Mouse (Mus musculus): ENCODE results near the gene Map4k5. TPM values are rescaled to one million over a fixed set of nuclear protein-coding genes. Genes with fewer than 3 reads are reported as not detected.
A peak's percentile ranks its signal among the peaks of the same experiment; 100 is the strongest.

Gene Map4k5
- polyA plus RNA-seq, 1 experiment from 2014 or later, result 65.7 TPM

GRCm38 (mm10) chr12:69890051-69890450, 2.9 kb downstream of the Map4k5 start:
- CTCF ChIA-PET, result interaction anchor here (1.2 kb wide), 2 partner anchors 91 to 147 kb away, joined by 3 read pairs; no protein-coding TSS in a partner anchor
- no peaks in the 10 kb centered on the region for H3K27me3 ChIP-seq
- no peak for DNase-seq (ENCODE audit: low read depth, low spot score)
- no peak for TF ChIP-seq CTCF (IDR thresholded peaks at IDR 0.05)
- POLR2A ChIA-PET, result no interaction called here
- ATAC-seq, result no peak
- in situ Hi-C loops (cut with MboI; ENCODE audit: low pct_unique_long_range_greater_than_20kb), result loop anchor here (25.0 kb wide), 1 partner anchor 528 kb away; the partner anchor contains the start of genes Arf6, Gm9887 and Nemf

GRCm38 (mm10) chr12:69888345-69888744, 4.7 kb downstream of the Map4k5 start:
- no peaks in the 10 kb centered on the region for H3K27me3 ChIP-seq
- DNase-seq (ENCODE audit: low read depth, low spot score) (no peak), ATAC-seq (no peak)
- POLR2A ChIA-PET, result no interaction called here
- in situ Hi-C loops (cut with MboI; ENCODE audit: low pct_unique_long_range_greater_than_20kb), result loop anchor here (5.0 to 25.0 kb wide), 2 partner anchors 131 to 526 kb away; partner anchors contain the start of genes Arf6, Gm9887 and Nemf
- TF ChIP-seq CTCF (IDR thresholded peaks at IDR 0.05), result no peak
- CTCF ChIA-PET, result interaction anchor here (1.1 to 1.7 kb wide), 2 partner anchors 25 to 154 kb away, joined by 3 read pairs; no protein-coding TSS in a partner anchor

DNA sequence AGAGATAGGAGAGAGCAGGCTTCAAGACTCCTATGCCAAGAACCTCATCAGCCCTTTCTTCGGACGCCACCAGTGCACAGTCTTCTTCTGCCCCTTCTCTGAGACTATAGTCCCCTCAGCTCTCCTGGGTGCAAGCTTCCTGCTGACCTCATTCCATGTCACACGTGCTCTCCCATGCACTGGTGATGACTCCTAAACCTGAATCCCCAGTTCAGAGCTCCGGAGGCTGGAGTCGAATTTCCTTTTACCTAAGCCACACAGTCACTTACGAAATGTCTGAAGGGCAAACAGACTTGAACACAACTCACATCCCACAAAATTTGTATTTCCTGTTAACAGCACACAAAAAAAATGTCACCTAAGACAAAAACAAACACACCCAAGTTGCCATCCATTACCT, 5.2 kb downstream of the Map4k5 start:
- ChIA-PET POLR2A (no interaction called here), CTCF (interaction anchor here (1.1 to 1.7 kb wide), 2 partner anchors 24 to 154 kb away, joined by 3 read pairs; no protein-coding TSS in a partner anchor)
- no peak for TF ChIP-seq CTCF (IDR thresholded peaks at IDR 0.05)
- in situ Hi-C loops (cut with MboI; ENCODE audit: low pct_unique_long_range_greater_than_20kb), result loop anchor here (5.0 to 25.0 kb wide), 2 partner anchors 130 to 525 kb away; partner anchors contain the start of genes Arf6, Gm9887 and Nemf
- DNase-seq (ENCODE audit: low read depth, low spot score), result no peak
- no peaks in the 10 kb centered on the region for H3K27me3 ChIP-seq
- no peak for ATAC-seq

- TF ChIP-seq CTCF (IDR thresholded peaks at IDR 0.05), result no peak
- no peaks in the 10 kb centered on the region for H3K27me3 ChIP-seq
- in situ Hi-C loops (cut with MboI; ENCODE audit: low pct_unique_long_range_greater_than_20kb), result loop anchor here (5.0 to 25.0 kb wide), 2 partner anchors 128 to 523 kb away; partner anchors contain the start of genes Arf6, Gm9887 and Nemf
- POLR2A ChIA-PET, result no interaction called here
- CTCF ChIA-PET, result interaction anchor here (1.3 to 1.4 kb wide), 2 partner anchors 14 to 54 kb away, joined by 3 read pairs; no protein-coding TSS in a partner anchor
- DNase-seq (ENCODE audit: low read depth, low spot score) (peak; percentile 73), ATAC-seq (peak; percentile 69)
These were observed 7.7 kb downstream of the Map4k5 start for GRCm38 (mm10) chr12:69885170-69885923.

DNA sequence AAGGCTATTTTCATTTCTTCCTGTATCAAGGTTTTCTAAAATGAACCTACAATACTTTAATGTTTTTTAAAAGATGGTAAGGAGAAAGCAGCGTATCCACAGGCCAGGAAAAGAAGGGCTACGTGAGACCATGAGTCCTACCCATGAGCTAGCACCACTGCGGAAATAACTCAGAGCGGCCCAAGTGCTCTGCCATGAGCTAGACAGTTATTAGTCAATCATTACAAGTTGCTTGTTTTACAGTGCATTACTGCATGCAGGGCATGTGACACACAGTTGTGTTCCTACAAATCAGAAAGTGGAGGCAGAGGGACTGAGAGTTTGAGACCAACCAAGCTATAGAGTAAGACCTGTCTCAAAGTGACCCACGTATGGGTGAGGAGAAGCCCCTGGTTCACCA, 8.9 kb downstream of the Map4k5 start:
- in situ Hi-C loops (cut with MboI; ENCODE audit: low pct_unique_long_range_greater_than_20kb), result loop anchor here (25.0 kb wide), 1 partner anchor 522 kb away; the partner anchor contains the start of genes Arf6, Gm9887 and Nemf
- peak; percentile 18 for ATAC-seq
- CTCF ChIA-PET, result interaction anchor here (0.9 to 1.5 kb wide), 3 partner anchors 9 to 56 kb away, joined by 3 read pairs; no protein-coding TSS in a partner anchor
- no peak for DNase-seq (ENCODE audit: low read depth, low spot score)
- no peaks in the 10 kb centered on the region for H3K27me3 ChIP-seq
- TF ChIP-seq CTCF (IDR thresholded peaks at IDR 0.05), result no peak
- POLR2A ChIA-PET, result no interaction called here

DNA sequence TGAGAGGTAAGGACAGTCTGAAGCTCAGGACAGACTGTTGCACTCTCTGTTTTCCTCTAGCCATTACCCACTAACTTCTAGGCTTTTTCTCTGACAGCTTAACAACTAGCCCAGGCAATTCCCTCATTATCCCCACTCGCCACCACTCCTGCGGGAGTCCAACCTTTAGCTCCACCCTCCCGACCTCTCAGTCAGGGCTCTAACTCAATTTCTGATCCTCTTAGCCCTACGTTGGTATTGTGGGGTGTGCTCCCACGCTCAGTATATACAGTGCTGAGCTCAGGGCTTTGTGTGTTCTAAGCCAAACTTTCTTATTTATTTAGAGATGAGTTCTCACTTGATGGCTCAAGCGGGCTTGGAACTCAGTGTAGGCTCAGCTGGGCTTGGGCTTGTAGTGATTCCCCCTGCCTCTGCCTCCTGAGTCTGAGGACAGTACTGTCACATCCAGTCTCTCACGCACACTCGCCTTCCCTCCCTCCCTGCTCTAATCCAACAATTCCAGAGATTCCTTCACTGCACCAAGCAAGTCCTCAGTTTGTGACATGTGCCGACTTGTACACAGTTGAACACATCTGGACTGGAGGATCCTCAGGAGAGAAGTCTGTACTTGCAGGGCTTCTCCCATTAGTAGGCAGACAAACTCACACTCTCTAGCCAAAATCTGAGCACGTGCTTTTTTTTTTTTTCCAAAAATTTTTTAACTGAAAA, 11.6 kb downstream of the Map4k5 start:
- ATAC-seq (no peak), DNase-seq (ENCODE audit: low read depth, low spot score) (no peak)
- in situ Hi-C loops (cut with MboI; ENCODE audit: low pct_unique_long_range_greater_than_20kb), result loop anchor here (25.0 kb wide), 1 partner anchor 519 kb away; the partner anchor contains the start of genes Arf6, Gm9887 and Nemf
- no peak for TF ChIP-seq CTCF (IDR thresholded peaks at IDR 0.05)
- ChIA-PET POLR2A (no interaction called here), CTCF (no interaction called here)
- H3K27me3 ChIP-seq, result no peaks in the 10 kb centered on the region

GRCm38 (mm10) chr12:69879739-69880138, 13.3 kb downstream of the Map4k5 start:
- H3K27me3 ChIP-seq, result no peaks in the 10 kb centered on the region
- CTCF ChIA-PET, result interaction anchor here (0.8 kb wide), 1 partner anchor 11 kb away, joined by 3 read pairs; no protein-coding TSS in a partner anchor
- TF ChIP-seq CTCF (IDR thresholded peaks at IDR 0.05), result no peak
- ATAC-seq (no peak), DNase-seq (ENCODE audit: low read depth, low spot score) (no peak)
- in situ Hi-C loops (cut with MboI; ENCODE audit: low pct_unique_long_range_greater_than_20kb), result loop anchor here (25.0 kb wide), 1 partner anchor 517 kb away; the partner anchor contains the start of genes Arf6, Gm9887 and Nemf
- POLR2A ChIA-PET, result no interaction called here

- ATAC-seq (no peak), DNase-seq (ENCODE audit: low read depth, low spot score) (no peak)
- TF ChIP-seq CTCF (IDR thresholded peaks at IDR 0.05), result no peak
- in situ Hi-C loops (cut with MboI; ENCODE audit: low pct_unique_long_range_greater_than_20kb), result loop anchor here (25.0 kb wide), 1 partner anchor 517 kb away; the partner anchor contains the start of genes Arf6, Gm9887 and Nemf
- ChIA-PET CTCF (interaction anchor here (0.8 kb wide), 1 partner anchor 12 kb away, joined by 3 read pairs; no protein-coding TSS in a partner anchor), POLR2A (no interaction called here)
- H3K27me3 ChIP-seq, result no peaks in the 10 kb centered on the region
These were observed 13.8 kb downstream of the Map4k5 start for GRCm38 (mm10) chr12:69879172-69879665.

DNA sequence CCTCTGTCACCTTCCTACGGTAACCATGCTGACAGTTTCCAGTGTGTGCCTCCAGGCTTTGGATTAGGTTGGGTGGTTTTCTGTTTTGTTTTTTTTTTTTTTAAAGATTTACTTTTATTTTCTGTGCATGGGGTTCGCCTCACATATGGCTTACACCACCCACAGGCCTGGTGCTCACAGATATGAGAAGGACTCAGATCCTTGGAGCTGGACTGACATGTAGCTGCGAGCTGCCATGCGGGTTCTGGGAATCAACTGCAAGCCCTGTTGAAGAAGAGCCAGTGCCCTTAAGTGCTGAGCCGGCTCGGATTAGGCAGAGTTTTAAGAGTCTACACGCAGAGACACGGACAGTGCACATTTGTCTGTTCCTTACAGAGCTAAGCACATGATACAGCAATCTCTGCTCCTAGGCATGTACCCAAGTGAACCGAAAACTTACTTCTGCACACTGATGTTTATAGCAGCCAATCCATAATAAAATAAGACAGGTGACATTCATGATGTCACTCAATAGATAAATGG, 15.1 kb downstream of the Map4k5 start:
- no peaks in the 10 kb centered on the region for H3K27me3 ChIP-seq
- no peak for TF ChIP-seq CTCF (IDR thresholded peaks at IDR 0.05)
- ChIA-PET POLR2A (interaction anchor here (1.0 kb wide), 1 partner anchor 103 kb away, joined by 3 read pairs; no protein-coding TSS in a partner anchor), CTCF (interaction anchor here (1.1 kb wide), 1 partner anchor 18 kb away, joined by 3 read pairs; no protein-coding TSS in a partner anchor)
- no peak for DNase-seq (ENCODE audit: low read depth, low spot score)
- in situ Hi-C loops (cut with MboI; ENCODE audit: low pct_unique_long_range_greater_than_20kb), result loop anchor here (25.0 kb wide), 1 partner anchor 516 kb away; the partner anchor contains the start of genes Arf6, Gm9887 and Nemf
- ATAC-seq, result no peak

GRCm38 (mm10) chr12:69871632-69872031, 21.4 kb downstream of the Map4k5 start:
- no peaks in the 10 kb centered on the region for H3K27me3 ChIP-seq
- POLR2A ChIA-PET, result no interaction called here
- no peak for DNase-seq (ENCODE audit: low read depth, low spot score)
- no peak for ATAC-seq
- in situ Hi-C loops (cut with MboI; ENCODE audit: low pct_unique_long_range_greater_than_20kb), result no loop called here
- TF ChIP-seq CTCF (IDR thresholded peaks at IDR 0.05), result no peak
- CTCF ChIA-PET, result interaction anchor here (1.0 to 1.2 kb wide), 2 partner anchors 13 kb away, joined by 3 read pairs; no protein-coding TSS in a partner anchor

All from Patski (cell line).